Mouse (Mus musculus) heart, embryonic 16.5 days (tissue): ENCODE data around the gene Kif24. TPM values are rescaled to one million over a fixed set of nuclear protein-coding genes. Genes with fewer than 3 reads are reported as not detected.

Experiments
- polyA plus RNA-seq: library from polyadenylated mRNA; unstranded; fragments of >200 nt; fragmentation: Nextera tagmentation; extraction: Ambion mirVana; gene quantifications from 2 replicates; pipeline ENCODE4 v1.2.1, GENCODE M21; 2015

Kif24 gene
- polyA plus RNA-seq, 1 experiment from 2014 or later = 4.8 TPM

Other genes starting within 250 kb of the Kif24 start
- gene Ubap2, start 189.7 kb downstream of the Kif24 start, polyA plus RNA-seq = 50.8 and 59.2 TPM in 2 replicates
- 54.2 and 55.0 TPM in 2 replicates for gene Dcaf12, start 150.0 kb downstream of the Kif24 start, polyA plus RNA-seq
- 46.7 and 48.6 TPM in 2 replicates for gene Ubap1, start 115.9 kb downstream of the Kif24 start, polyA plus RNA-seq
- gene Nudt2, start 264 bp upstream of the Kif24 start, polyA plus RNA-seq = 41.6 and 41.7 TPM in 2 replicates
- gene AI464131, start 38.2 kb upstream of the Kif24 start, polyA plus RNA-seq = 3.2 and 3.4 TPM in 2 replicates
- gene 1110017D15Rik, start 52.4 kb upstream of the Kif24 start, polyA plus RNA-seq = 1.1 and 1.2 TPM in 2 replicates
- 1.5 and 2.4 TPM in 2 replicates for gene Fam219a, start 104.7 kb upstream of the Kif24 start, polyA plus RNA-seq
- 2.6 and 3.6 TPM in 2 replicates for gene Dnaic1, start 104.9 kb upstream of the Kif24 start, polyA plus RNA-seq
- gene Enho, start 175.4 kb upstream of the Kif24 start, polyA plus RNA-seq = 4.7 and 5.6 TPM in 2 replicates
- 1.5 and 2.0 TPM in 2 replicates for gene Cntfr, start 232.2 kb upstream of the Kif24 start, polyA plus RNA-seq
- gene Il11ra1, start 235.1 kb upstream of the Kif24 start, polyA plus RNA-seq = 134 and 142 TPM in 2 replicates
- 46.1 and 48.4 TPM in 2 replicates for gene Rpp25l, start 248.6 kb upstream of the Kif24 start, polyA plus RNA-seq